Mouse (Mus musculus) hindbrain, embryonic 14.5 days (tissue): ENCODE data around the gene Gm15319. TPM values are rescaled to one million over a fixed set of nuclear protein-coding genes. Genes with fewer than 3 reads are reported as not detected.
"Not testable (repeated sequence)": the region's sequence is repeated elsewhere in the genome, so short reads cannot be mapped to it uniquely, and the experiment has no call there.

ENCODE experiments used
- ATAC-seq: fragments of 200-750 bp; cut with Nextera tagmentation; 2 replicates; pipeline ENCODE4 v1.8.0; 2017; ENCODE audit warnings: moderate number of reproducible peaks, mild to moderate bottlenecking, moderate TSS enrichment, moderate library complexity; ENCODE audit not compliant: low FRiP score
- DNase-seq: peaks from one replicate; pipeline ENCODE4 v3.0.0-alpha.2; 2015; ENCODE audit warnings: low spot score
- H3K27ac ChIP-seq: fragments of 300-500 bp; sonication (generic); 2 replicates; pipeline ENCODE4 v1.5.1; 2014; ENCODE audit warnings: mild to moderate bottlenecking, moderate library complexity
- H3K27me3 ChIP-seq: fragments of 300-500 bp; sonication (generic); 2 replicates; pipeline ENCODE4 v1.6.1; 2014; ENCODE audit warnings: mild to moderate bottlenecking, low read length, mixed read lengths; ENCODE audit not compliant: control insufficient read depth, insufficient read depth
- H3K36me3 ChIP-seq: fragments of 300-500 bp; sonication (generic); replicated peaks from 2 replicates; pipeline ENCODE4 v1.6.1; 2014; ENCODE audit not compliant: control insufficient read depth, insufficient read depth
- H3K4me1 ChIP-seq: fragments of 300-500 bp; sonication (generic); replicated peaks from 2 replicates; pipeline ENCODE4 v1.6.1; 2014; ENCODE audit warnings: antibody characterized with exemption, low read length, mixed read lengths; ENCODE audit not compliant: control insufficient read depth, insufficient read depth
- H3K4me2 ChIP-seq: fragments of 300-500 bp; sonication (generic); replicated peaks from 2 replicates; pipeline ENCODE4 v1.6.1; 2014; ENCODE audit warnings: mild to moderate bottlenecking, moderate library complexity
- H3K4me3 ChIP-seq: fragments of 300-500 bp; sonication (generic); replicated peaks from 2 replicates; pipeline ENCODE4 v1.5.1; 2014; ENCODE audit warnings: mild to moderate bottlenecking, low read length
- H3K9ac ChIP-seq: fragments of 300-500 bp; sonication (generic); 2 replicates; pipeline ENCODE4 v1.6.1; 2014
- H3K9me3 ChIP-seq: fragments of 300-500 bp; sonication (generic); 2 replicates; pipeline ENCODE4 v1.6.1; 2016; ENCODE audit warnings: low read length; ENCODE audit not compliant: control insufficient read depth
- WGBS: fragments of 180-500 bp; shearing (Covaris S2); extraction: QIAGEN DNeasy Blood & Tissue Kit; methylation state at CpG from one replicate; pipeline ENCODE4 v1.1.7; 2014; 5-methylcytosine and 5-hydroxymethylcytosine counted together
- polyA plus RNA-seq: library from polyadenylated mRNA; unstranded; fragments of >200 nt; fragmentation: Nextera tagmentation; extraction: Ambion mirVana; gene quantifications from 2 replicates; pipeline ENCODE4 v1.2.1, GENCODE M21; 2014

Gene Gm15319
- polyA plus RNA-seq, 1 experiment from 2014 or later = 0.23 TPM

- not testable (repeated sequence) for DNase-seq, H3K9me3 ChIP-seq, H3K4me1 ChIP-seq, H3K36me3 ChIP-seq, H3K27ac ChIP-seq, H3K27me3 ChIP-seq, H3K4me3 ChIP-seq, H3K9ac ChIP-seq, H3K4me2 ChIP-seq, ATAC-seq
- WGBS = 89% methylated on average over 3 of the region's 3 CpGs
These were observed 75.3 kb downstream of the Gm15319 start for GRCm38 (mm10) chr8:20287706-20288105.
